Mouse (Mus musculus): Measurements from ENCODE around the gene Xlr5c.
"Not testable (repeated sequence)": the region's sequence is repeated elsewhere in the genome, so short reads cannot be mapped to it uniquely, and the experiment has no call there.

Xlr5c gene

DNA sequence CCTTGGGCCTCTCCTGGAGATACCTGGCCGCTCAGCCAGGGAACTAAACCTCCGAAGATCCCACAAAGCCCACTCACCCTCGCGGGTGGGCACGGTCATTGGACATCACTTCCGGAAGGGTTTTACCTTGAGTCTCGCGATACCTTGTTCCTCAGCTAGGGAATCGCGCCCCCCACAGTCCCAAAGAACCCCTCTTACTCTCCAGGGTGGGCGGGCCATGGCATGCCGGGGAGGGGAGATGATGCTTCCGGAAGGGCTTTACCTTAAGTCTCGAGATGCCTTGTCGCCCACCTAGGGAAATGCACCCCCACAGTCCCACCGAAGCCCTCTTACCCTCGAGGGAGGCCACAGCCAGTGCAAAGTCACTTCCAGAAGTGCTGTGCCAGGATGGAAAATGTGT lies at the start of gene Xlr5c, which contains the start of gene Xlr5a:
Xlr5c (minus strand) TSS at position 101 of the 400 bp plus-strand sequence.
Xlr5a (minus strand) TSS at position 101 of the 400 bp plus-strand sequence.
- DNase-seq (ENCODE audit: low read depth, low spot score) = not testable (repeated sequence)

DNA sequence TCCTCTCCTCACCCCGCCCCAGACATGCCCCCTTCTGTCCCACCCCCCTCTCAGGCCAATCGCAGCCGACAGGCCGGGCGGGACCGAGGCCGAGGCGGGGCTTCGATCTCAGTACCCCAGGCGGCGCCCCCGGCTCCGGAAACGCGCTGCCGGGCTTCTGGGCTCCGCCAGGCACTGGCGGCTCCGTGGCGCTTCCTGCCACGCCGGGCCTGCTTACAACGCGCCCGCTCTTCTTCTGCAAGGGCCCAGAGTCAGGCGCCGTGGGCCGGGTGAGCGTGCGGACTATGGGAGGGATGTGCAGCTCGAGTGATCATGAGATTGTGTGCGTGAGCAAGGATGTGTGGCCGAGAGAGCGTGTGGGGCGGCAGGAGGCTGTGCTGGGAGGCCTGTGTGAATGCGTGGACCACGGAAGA lies 49.7 kb upstream of the Xlr5c start, which contains the start of gene Zfp275:
Zfp275 (plus strand) TSS at position 139 of the 413 bp plus-strand sequence.
- peak; percentile 79 for DNase-seq (ENCODE audit: low read depth, low spot score)

DNA sequence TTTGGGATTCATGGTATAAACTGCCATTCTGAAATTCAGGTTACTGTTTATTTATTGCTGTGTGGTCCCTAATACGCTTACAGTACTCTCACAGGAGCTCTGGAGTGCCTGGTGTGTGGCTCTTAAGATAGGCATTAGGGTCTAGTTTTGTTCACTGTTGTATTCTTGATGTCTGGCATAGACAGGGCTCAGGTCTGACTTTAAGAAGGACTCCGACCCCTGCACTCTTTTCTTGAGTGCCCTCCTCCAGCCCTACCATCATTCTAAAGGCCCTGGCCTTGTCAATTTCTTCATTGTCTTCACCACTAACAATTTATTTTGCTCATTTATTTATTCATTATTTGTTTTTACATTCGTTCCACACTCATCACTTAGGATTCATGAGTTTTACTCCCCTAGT lies 49.3 kb upstream of the Xlr5c start:
- no peak for DNase-seq (ENCODE audit: low read depth, low spot score)

DNA sequence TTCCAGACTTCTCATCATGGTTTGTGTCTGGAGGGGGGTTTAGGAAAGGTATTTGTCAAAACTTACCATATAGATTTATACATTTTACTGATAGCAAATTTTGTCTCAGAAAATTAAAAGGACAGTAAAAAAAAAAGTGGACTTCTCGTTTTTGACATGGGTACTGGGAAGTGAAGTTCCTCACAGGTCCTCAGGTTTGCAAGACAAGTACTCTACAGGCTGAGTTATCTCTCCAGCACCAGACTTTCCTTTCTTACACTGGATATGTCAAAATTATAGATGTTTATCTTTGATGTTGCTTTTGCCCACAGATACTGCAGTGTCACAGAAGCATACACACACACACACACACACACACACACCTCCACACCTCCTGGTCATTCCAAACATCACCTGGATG lies 48.7 kb upstream of the Xlr5c start:
- no peak for DNase-seq (ENCODE audit: low read depth, low spot score)

DNA sequence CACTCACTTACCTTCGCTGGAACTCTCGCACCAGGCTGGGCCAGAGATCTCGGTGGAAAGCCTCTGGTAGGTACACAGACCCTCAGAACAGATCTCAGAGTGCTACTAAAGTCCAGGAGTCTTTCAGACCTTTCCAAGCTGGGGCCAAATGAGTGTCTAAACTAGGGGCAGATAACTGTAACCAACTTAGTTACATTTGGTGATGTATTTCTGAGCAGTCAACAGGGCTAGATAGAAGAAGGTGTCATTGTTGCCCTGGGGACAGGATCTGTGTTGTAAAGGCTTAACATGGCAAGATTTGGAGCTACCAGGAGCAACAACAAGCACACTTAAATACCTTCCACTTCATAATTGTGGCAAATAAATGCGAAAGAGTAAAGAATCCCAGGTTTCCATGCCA lies 44.0 kb upstream of the Xlr5c start, which contains the start of gene Gm45015:
Gm45015 (minus strand) TSS at position 101 of the 400 bp plus-strand sequence.
- DNase-seq (ENCODE audit: low read depth, low spot score) = no peak

DNA sequence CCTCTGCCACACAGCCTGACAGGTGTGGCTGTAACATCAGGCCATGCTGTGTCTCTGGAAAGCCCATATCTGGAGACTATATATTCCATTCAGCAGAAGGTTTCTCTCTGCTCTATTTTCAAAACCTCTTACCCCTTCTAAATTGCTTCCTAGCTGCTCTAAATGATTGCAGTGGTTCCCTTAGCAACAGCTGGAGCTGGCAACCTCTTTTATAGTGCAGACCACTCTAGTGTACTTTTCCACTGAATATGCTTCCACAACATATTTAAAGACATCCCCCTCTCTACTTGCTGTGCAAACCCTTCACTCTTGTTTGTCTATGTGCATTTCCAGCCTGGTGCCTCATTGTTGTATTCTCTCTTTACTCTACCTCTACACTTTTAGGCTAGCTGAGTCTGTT lies 40.8 kb upstream of the Xlr5c start:
- DNase-seq (ENCODE audit: low read depth, low spot score) = no peak

DNA sequence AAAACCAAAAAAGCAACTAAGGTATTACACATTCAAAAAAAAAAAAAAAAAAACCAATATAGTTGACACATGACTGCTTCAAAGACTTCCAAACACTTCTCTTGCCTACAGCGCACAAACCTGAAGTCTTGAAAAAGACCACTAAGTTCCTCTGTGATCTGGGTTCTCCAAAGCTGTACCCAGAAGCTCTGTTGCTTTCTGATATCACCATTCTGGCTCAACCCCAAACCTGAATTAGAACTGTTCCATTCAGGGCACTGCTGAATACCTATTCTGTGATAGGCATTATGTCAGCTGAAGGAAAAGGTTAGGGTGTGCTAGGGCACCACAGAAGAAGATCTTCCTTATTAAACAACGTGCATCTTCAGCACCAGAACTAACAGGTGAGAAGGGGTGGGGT lies 34.4 kb upstream of the Xlr5c start:
- no peak for DNase-seq (ENCODE audit: low read depth, low spot score)

DNA sequence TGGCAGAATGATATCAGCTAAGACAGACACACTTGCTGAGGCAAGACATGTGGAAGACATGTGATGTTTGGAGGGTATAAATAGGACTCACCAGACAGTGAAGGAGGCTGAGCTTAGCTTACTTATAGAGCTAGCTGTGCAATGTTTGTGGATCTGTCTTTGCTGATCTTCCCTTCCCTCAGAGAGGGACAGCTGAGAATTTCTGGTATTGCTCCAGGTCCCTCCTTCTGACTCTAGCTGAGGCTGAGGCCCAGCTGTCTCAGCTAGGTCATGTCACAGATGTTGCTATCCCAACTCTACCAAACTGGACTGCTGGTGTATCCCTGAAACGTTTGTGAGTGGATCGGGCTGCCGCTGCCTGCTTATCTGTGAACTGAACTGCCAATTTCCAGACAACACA lies 28.3 kb upstream of the Xlr5c start:
- no peak for DNase-seq (ENCODE audit: low read depth, low spot score)

DNA sequence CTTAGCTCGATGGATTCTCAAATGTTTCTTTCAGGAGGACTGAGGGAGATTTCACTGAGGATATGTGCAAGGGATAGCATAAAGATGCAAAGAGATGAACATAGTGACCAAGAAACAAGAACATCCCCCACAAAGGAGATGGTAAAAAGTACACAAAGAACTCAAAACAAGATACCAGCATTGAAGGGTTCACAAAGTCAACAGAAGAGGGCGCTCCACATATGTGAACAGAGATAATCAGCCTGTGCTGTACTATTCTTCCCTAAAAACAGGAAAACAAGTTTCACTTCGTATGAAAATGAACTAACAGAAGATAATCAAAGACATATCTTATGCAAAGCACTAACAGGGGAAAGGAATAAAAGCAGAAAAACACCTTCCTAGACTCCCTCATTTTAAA lies 19.7 kb upstream of the Xlr5c start:
- peak; percentile 43 for DNase-seq (ENCODE audit: low read depth, low spot score)

DNA sequence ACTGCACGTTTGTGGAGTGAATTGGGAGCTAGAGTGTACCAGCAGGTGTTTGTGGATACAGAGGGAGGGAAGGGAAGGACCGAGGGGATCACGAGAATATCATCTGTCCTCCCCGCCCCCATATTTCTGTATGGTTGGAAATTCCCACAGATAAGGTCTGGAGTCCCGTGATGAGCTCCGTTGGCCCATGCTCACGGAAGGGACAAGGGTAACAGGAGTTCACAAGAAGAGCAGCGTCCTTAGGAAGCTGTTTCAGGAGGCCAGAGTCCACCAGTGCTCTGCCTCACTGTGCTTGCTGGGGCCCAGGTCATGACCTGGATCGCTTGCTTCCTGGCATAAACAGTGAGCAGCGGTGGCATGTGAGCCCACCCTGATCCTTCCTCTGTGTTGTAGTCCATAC lies 3.0 kb upstream of the Xlr5c start:
- not testable (repeated sequence) for DNase-seq (ENCODE audit: low read depth, low spot score)

DNA sequence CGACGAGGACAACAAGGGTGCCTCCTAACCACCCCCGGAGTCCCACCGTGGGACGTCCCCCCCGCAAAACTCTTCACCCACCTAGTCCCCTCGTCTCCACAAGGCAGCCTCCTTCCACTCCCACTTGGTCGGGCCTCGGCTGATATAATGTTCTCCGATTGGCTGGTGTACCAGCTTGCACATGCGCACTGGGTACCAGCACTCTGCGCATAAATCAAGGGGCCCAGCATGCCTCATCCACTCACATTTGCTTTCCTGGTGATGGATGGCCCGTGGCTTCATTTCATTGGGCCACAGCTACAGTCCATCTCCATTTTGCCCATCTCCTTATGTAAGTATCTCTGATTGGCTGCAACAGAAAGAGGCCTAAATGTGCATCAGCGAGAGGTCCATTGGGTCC lies 27.5 kb downstream of the Xlr5c start, which contains the start of gene Xlr3c:
Xlr3c (minus strand) TSS at position 121 of the 400 bp plus-strand sequence.
- not testable (repeated sequence) for DNase-seq (ENCODE audit: low read depth, low spot score)

DNA sequence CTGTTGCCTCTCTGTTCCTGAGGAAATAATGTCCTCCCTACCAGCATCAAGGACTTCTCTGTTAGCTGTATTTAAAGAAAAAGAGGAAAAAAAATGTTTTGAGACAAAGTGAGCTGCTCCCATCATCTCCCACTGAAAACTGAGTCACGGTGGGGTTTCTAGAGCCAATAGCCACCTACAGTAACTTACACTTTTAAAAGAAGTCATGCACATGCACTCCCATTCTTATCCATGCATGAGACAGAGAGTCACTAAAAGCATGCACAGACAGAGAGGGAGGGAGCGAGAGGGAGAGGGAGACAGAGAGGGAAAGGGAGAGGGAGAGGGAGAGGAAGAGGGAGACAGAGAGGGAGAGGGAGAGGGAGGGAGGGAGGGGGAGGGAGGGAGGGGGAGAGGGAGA lies 30.3 kb downstream of the Xlr5c start:
- DNase-seq (ENCODE audit: low read depth, low spot score) = not testable (repeated sequence)

DNA sequence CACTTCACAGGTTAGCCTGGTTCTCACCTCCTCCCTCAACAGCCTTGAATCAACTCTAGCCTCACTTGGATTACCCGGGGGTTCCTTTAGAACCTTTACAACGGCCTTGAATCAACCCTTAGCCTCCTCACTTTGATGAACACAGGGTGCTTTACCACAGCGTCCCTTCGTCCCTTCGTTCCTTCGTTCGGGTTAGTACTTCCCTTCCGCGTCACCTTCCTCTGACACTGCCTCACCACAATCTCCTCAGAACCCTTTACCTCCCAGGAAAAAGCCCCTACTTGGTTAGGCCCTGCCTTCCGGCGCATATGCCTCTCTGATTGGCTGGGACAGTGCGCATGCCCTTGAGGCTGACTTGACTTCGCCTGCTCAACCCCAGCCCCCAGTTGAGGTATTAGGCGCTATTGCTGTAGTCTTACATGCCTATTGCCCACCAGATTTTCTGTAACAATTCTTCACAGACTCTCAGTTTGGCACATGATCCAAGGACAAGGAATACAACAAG lies 49.9 kb downstream of the Xlr5c start, which contains the start of gene Xlr4c:
Xlr4c (minus strand) TSS at position 310 of the 505 bp plus-strand sequence.
- not testable (repeated sequence) for DNase-seq (ENCODE audit: low read depth, low spot score)
